ENCODE assay signal across 18 mouse cellular contexts in genomic region chr11:40737369-40737768, GRCm38 (mm10).
"Had no signal": no experiment of that assay in that cellular context is flagged by ENCODE, and none has a peak within 500 bp of the region (broad histone marks: within the 10 kb centered on the region; RNA-seq: fewer than 3 reads in every experiment).

No protein-coding gene starts in this region.

- DNase-seq: lung, embryonic 14.5 days; lung, postnatal 10 days; lung, postnatal 4 days; midbrain, embryonic 14.5 days; retina, postnatal 1 day; right cerebral cortex, adult 18-20 months; right cerebral cortex, postnatal 25 days; right cerebral cortex, postnatal 4 days; spleen, adult 18-20 months; thymus, adult 18-20 months; thymus, postnatal 14 days; thymus, postnatal 36 days had no signal

- H3K27me3 ChIP-seq: midbrain, embryonic 12.5 days; neural tube, embryonic 13.5 days; neural tube, embryonic 15.5 days had no signal

- ATAC-seq: midbrain, embryonic 16.5 days had no signal

- H3K27ac ChIP-seq: midbrain, embryonic 10.5 days; midbrain, embryonic 12.5 days; neural tube, embryonic 13.5 days; neural tube, embryonic 15.5 days had no signal

- H3K4me2 ChIP-seq: lung, embryonic 14.5 days; midbrain, embryonic 12.5 days; neural tube, embryonic 13.5 days; neural tube, embryonic 15.5 days had no signal

- H3K4me3 ChIP-seq: midbrain, embryonic 10.5 days; midbrain, embryonic 12.5 days; myocyte; neural tube, embryonic 13.5 days; neural tube, embryonic 15.5 days had no signal

- H3K9me3 ChIP-seq: midbrain, embryonic 10.5 days; midbrain, embryonic 12.5 days; neural tube, embryonic 13.5 days; neural tube, embryonic 15.5 days had no signal

- H3K9ac ChIP-seq: lung, embryonic 14.5 days; midbrain, embryonic 12.5 days; neural tube, embryonic 13.5 days; neural tube, embryonic 15.5 days had no signal
